Mouse (Mus musculus): Measurements from ENCODE around the gene Nfya. TPM values are rescaled to one million over a fixed set of nuclear protein-coding genes. Genes with fewer than 3 reads are reported as not detected.

The Nfya gene
- polyA plus RNA-seq, 1 experiment from 2014 or later = 24.0 TPM

GRCm38 (mm10) chr17:48392616-48393015 is 17.1 kb downstream of the Nfya start:
- no peaks in the 10 kb centered on the region for H3K27me3 ChIP-seq (replicated peaks; ENCODE audit: control insufficient read depth, insufficient read depth, low read length)
- no peaks in the 10 kb centered on the region for H3K9me3 ChIP-seq (ENCODE audit: control insufficient read depth, low read length)
- H3K4me2 ChIP-seq (ENCODE audit: low read length) = no peak overlapping the region
- ATAC-seq (replicated peaks; ENCODE audit: low FRiP score, low TSS enrichment, low read depth) (no peak), DNase-seq (ENCODE audit: low spot score) (no peak)
- 92% methylated on average over 3 of the region's 3 CpGs for WGBS
- no peaks in the 10 kb centered on the region for H3K4me1 ChIP-seq (replicated peaks; ENCODE audit: control insufficient read depth, insufficient read depth, low read length)
- H3K36me3 ChIP-seq (ENCODE audit: control insufficient read depth, insufficient read depth, low read length) = peaks cover 97% of the 10 kb centered on the region
- no peak overlapping the region for H3K4me3 ChIP-seq (ENCODE audit: low read depth, low read length)
- no peak overlapping the region for H3K9ac ChIP-seq (ENCODE audit: low read length)
- H3K27ac ChIP-seq (ENCODE audit: low read depth) = no peak overlapping the region

GRCm38 (mm10) chr17:48391446-48391845 is 18.3 kb downstream of the Nfya start:
- Histone ChIP-seq H3K4me2 (ENCODE audit: low read length) (no peak overlapping the region), H3K9me3 (ENCODE audit: control insufficient read depth, low read length) (no peaks in the 10 kb centered on the region), H3K4me3 (ENCODE audit: low read depth, low read length) (no peak overlapping the region), H3K4me1 (replicated peaks; ENCODE audit: control insufficient read depth, insufficient read depth, low read length) (no peaks in the 10 kb centered on the region), H3K27me3 (replicated peaks; ENCODE audit: control insufficient read depth, insufficient read depth, low read length) (no peaks in the 10 kb centered on the region), H3K9ac (ENCODE audit: low read length) (no peak overlapping the region), H3K27ac (ENCODE audit: low read depth) (no peak overlapping the region), H3K36me3 (ENCODE audit: control insufficient read depth, insufficient read depth, low read length) (peaks cover 100% of the 10 kb centered on the region)
- 91% methylated on average over 5 of the region's 5 CpGs for WGBS
- DNase-seq (ENCODE audit: low spot score) (no peak), ATAC-seq (replicated peaks; ENCODE audit: low FRiP score, low TSS enrichment, low read depth) (no peak)

GRCm38 (mm10) chr17:48389442-48389841 is 20.3 kb downstream of the Nfya start:
- DNase-seq (ENCODE audit: low spot score) = no peak
- Histone ChIP-seq H3K9me3 (ENCODE audit: control insufficient read depth, low read length) (no peaks in the 10 kb centered on the region), H3K4me2 (ENCODE audit: low read length) (no peak overlapping the region), H3K4me1 (replicated peaks; ENCODE audit: control insufficient read depth, insufficient read depth, low read length) (no peaks in the 10 kb centered on the region), H3K27ac (ENCODE audit: low read depth) (no peak overlapping the region), H3K4me3 (ENCODE audit: low read depth, low read length) (no peak overlapping the region), H3K36me3 (ENCODE audit: control insufficient read depth, insufficient read depth, low read length) (peaks cover 86% of the 10 kb centered on the region), H3K27me3 (replicated peaks; ENCODE audit: control insufficient read depth, insufficient read depth, low read length) (no peaks in the 10 kb centered on the region), H3K9ac (ENCODE audit: low read length) (no peak overlapping the region)
- 91% methylated on average over 5 of the region's 5 CpGs for WGBS
- no peak for ATAC-seq (replicated peaks; ENCODE audit: low FRiP score, low TSS enrichment, low read depth)

GRCm38 (mm10) chr17:48388666-48389065 is 21.0 kb downstream of the Nfya start:
- H3K4me1 ChIP-seq (replicated peaks; ENCODE audit: control insufficient read depth, insufficient read depth, low read length) = no peaks in the 10 kb centered on the region
- no peaks in the 10 kb centered on the region for H3K9me3 ChIP-seq (ENCODE audit: control insufficient read depth, low read length)
- no peak overlapping the region for H3K4me2 ChIP-seq (ENCODE audit: low read length)
- peaks cover 78% of the 10 kb centered on the region for H3K36me3 ChIP-seq (ENCODE audit: control insufficient read depth, insufficient read depth, low read length)
- WGBS = 77% methylated on average over 2 of the region's 2 CpGs
- no peak for ATAC-seq (replicated peaks; ENCODE audit: low FRiP score, low TSS enrichment, low read depth)
- no peak overlapping the region for H3K27ac ChIP-seq (ENCODE audit: low read depth)
- no peak for DNase-seq (ENCODE audit: low spot score)
- H3K27me3 ChIP-seq (replicated peaks; ENCODE audit: control insufficient read depth, insufficient read depth, low read length) = no peaks in the 10 kb centered on the region
- H3K9ac ChIP-seq (ENCODE audit: low read length) = no peak overlapping the region
- H3K4me3 ChIP-seq (ENCODE audit: low read depth, low read length) = no peak overlapping the region

GRCm38 (mm10) chr17:48385786-48386461 is 23.8 kb downstream of the Nfya start:
- no peaks in the 10 kb centered on the region for H3K4me1 ChIP-seq (replicated peaks; ENCODE audit: control insufficient read depth, insufficient read depth, low read length)
- H3K9me3 ChIP-seq (ENCODE audit: control insufficient read depth, low read length) = no peaks in the 10 kb centered on the region
- ATAC-seq (replicated peaks; ENCODE audit: low FRiP score, low TSS enrichment, low read depth) (no peak), DNase-seq (ENCODE audit: low spot score) (no peak)
- H3K27ac ChIP-seq (ENCODE audit: low read depth) = no peak overlapping the region
- no peak overlapping the region for H3K4me2 ChIP-seq (ENCODE audit: low read length)
- H3K4me3 ChIP-seq (ENCODE audit: low read depth, low read length) = no peak overlapping the region
- no peak overlapping the region for H3K9ac ChIP-seq (ENCODE audit: low read length)
- 80% methylated on average over 2 of the region's 2 CpGs for WGBS
- H3K27me3 ChIP-seq (replicated peaks; ENCODE audit: control insufficient read depth, insufficient read depth, low read length) = no peaks in the 10 kb centered on the region
- peaks cover 51% of the 10 kb centered on the region for H3K36me3 ChIP-seq (ENCODE audit: control insufficient read depth, insufficient read depth, low read length)

GRCm38 (mm10) chr17:48379050-48379449 is 30.7 kb downstream of the Nfya start:
- ATAC-seq (replicated peaks; ENCODE audit: low FRiP score, low TSS enrichment, low read depth) = no peak
- Histone ChIP-seq H3K4me1 (replicated peaks; ENCODE audit: control insufficient read depth, insufficient read depth, low read length) (no peaks in the 10 kb centered on the region), H3K36me3 (ENCODE audit: control insufficient read depth, insufficient read depth, low read length) (no peaks in the 10 kb centered on the region), H3K9ac (ENCODE audit: low read length) (no peak overlapping the region), H3K27ac (ENCODE audit: low read depth) (no peak overlapping the region), H3K4me3 (ENCODE audit: low read depth, low read length) (no peak overlapping the region), H3K9me3 (ENCODE audit: control insufficient read depth, low read length) (no peaks in the 10 kb centered on the region), H3K27me3 (replicated peaks; ENCODE audit: control insufficient read depth, insufficient read depth, low read length) (no peaks in the 10 kb centered on the region), H3K4me2 (ENCODE audit: low read length) (no peak overlapping the region)
- no peak for DNase-seq (ENCODE audit: low spot score)

GRCm38 (mm10) chr17:48376102-48376501 is 33.6 kb downstream of the Nfya start:
- Histone ChIP-seq H3K27ac (ENCODE audit: low read depth) (no peak overlapping the region), H3K9me3 (ENCODE audit: control insufficient read depth, low read length) (no peaks in the 10 kb centered on the region), H3K36me3 (ENCODE audit: control insufficient read depth, insufficient read depth, low read length) (no peaks in the 10 kb centered on the region), H3K27me3 (replicated peaks; ENCODE audit: control insufficient read depth, insufficient read depth, low read length) (no peaks in the 10 kb centered on the region), H3K4me1 (replicated peaks; ENCODE audit: control insufficient read depth, insufficient read depth, low read length) (no peaks in the 10 kb centered on the region), H3K9ac (ENCODE audit: low read length) (no peak overlapping the region), H3K4me2 (ENCODE audit: low read length) (no peak overlapping the region), H3K4me3 (ENCODE audit: low read depth, low read length) (no peak overlapping the region)
- 94% methylated on average over 1 of the region's 1 CpGs for WGBS
- DNase-seq (ENCODE audit: low spot score) = no peak
- ATAC-seq (replicated peaks; ENCODE audit: low FRiP score, low TSS enrichment, low read depth) = no peak

GRCm38 (mm10) chr17:48372987-48373386 is 36.7 kb downstream of the Nfya start:
- H3K9me3 ChIP-seq (ENCODE audit: control insufficient read depth, low read length) = no peaks in the 10 kb centered on the region
- no peak for ATAC-seq (replicated peaks; ENCODE audit: low FRiP score, low TSS enrichment, low read depth)
- H3K4me3 ChIP-seq (ENCODE audit: low read depth, low read length) = no peak overlapping the region
- H3K27me3 ChIP-seq (replicated peaks; ENCODE audit: control insufficient read depth, insufficient read depth, low read length) = no peaks in the 10 kb centered on the region
- H3K27ac ChIP-seq (ENCODE audit: low read depth) = no peak overlapping the region
- H3K4me1 ChIP-seq (replicated peaks; ENCODE audit: control insufficient read depth, insufficient read depth, low read length) = no peaks in the 10 kb centered on the region
- WGBS = 75% methylated on average over 8 of the region's 8 CpGs
- H3K9ac ChIP-seq (ENCODE audit: low read length) = no peak overlapping the region
- DNase-seq (ENCODE audit: low spot score) = no peak
- H3K4me2 ChIP-seq (ENCODE audit: low read length) = no peak overlapping the region
- H3K36me3 ChIP-seq (ENCODE audit: control insufficient read depth, insufficient read depth, low read length) = no peaks in the 10 kb centered on the region

- Histone ChIP-seq H3K4me1 (replicated peaks; ENCODE audit: control insufficient read depth, insufficient read depth, low read length) (no peaks in the 10 kb centered on the region), H3K9ac (ENCODE audit: low read length) (no peak overlapping the region), H3K27me3 (replicated peaks; ENCODE audit: control insufficient read depth, insufficient read depth, low read length) (no peaks in the 10 kb centered on the region), H3K36me3 (ENCODE audit: control insufficient read depth, insufficient read depth, low read length) (no peaks in the 10 kb centered on the region), H3K4me3 (ENCODE audit: low read depth, low read length) (no peak overlapping the region), H3K27ac (ENCODE audit: low read depth) (no peak overlapping the region), H3K4me2 (ENCODE audit: low read length) (no peak overlapping the region), H3K9me3 (ENCODE audit: control insufficient read depth, low read length) (no peaks in the 10 kb centered on the region)
- ATAC-seq (replicated peaks; ENCODE audit: low FRiP score, low TSS enrichment, low read depth) = no peak
- no peak for DNase-seq (ENCODE audit: low spot score)
Observed at GRCm38 (mm10) chr17:48371621-48372020, 38.1 kb downstream of the Nfya start.

Measured in intestine, embryonic 14.5 days (tissue).